ENCODE assay signal across 9 mouse cellular contexts in the genomic region with DNA sequence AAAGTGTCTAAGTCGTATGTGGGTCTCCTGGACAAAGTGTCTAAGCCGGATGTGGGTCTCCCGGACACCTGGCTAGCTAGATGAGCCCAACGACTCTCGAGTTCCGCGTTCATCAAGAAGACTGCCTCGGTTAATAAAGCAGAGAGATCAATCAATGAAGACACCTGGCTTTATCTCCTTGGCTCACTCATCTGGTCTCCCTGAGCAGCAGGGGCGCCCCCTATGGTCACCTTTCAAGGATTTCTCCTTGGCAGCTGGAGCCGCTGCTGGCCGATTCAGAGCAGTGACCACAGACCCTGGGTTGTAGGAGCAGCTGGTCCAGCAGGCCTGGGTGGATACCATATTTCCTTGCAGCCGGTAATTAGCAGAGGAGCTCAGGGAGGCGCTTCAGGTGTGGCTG. TPM values are rescaled to one million over a fixed set of nuclear protein-coding genes. Genes with fewer than 3 reads are reported as not detected.
A peak's percentile ranks its signal among the peaks of the same experiment; 100 is the strongest.
DNase-seq lines count a peak whose midpoint lies in the region; ATAC-seq lines count a peak whose summit lies in the region.
"Had no signal": no experiment of that assay in that cellular context is flagged by ENCODE, and none has a peak within 500 bp of the region (broad histone marks: within the 10 kb centered on the region; RNA-seq: fewer than 3 reads in every experiment).

No protein-coding gene starts in this region.

- peak; percentile 50 for DNase-seq in gastrocnemius, adult 18-20 months (ENCODE audit: low spot score)
- no peak for DNase-seq in gastrocnemius, postnatal 25 days
- DNase-seq in ZHBTc4 (ENCODE audit: low read depth, low spot score): peak; percentile 29
- DNase-seq in thymus, postnatal 0 days (ENCODE audit: low spot score): peak; percentile 53
- no peak for DNase-seq in layer of hippocampus, adult 18-20 months (ENCODE audit: low spot score in 2 of 2)
- no peak for DNase-seq in right cerebral cortex, postnatal 36 days (ENCODE audit: low spot score in 2 of 2)

- H3K36me3 ChIP-seq in heart, embryonic 16.5 days (ENCODE audit: control insufficient read depth, insufficient read depth): no peaks in the 10 kb centered on the region
- no peaks in the 10 kb centered on the region for H3K36me3 ChIP-seq in limb, embryonic 15.5 days

- peak overlapping the region; percentile 28; the same call in 1 of the 2 replicates for H3K9ac ChIP-seq in heart, embryonic 16.5 days (ENCODE audit: low read length)
- no peak overlapping the region for H3K9ac ChIP-seq in limb, embryonic 15.5 days

- H3K4me2 ChIP-seq in heart, embryonic 16.5 days (ENCODE audit: low read depth, low read length): peak overlapping the region; percentile 95
- peak overlapping the region; percentile 100 for H3K4me2 ChIP-seq in limb, embryonic 15.5 days

- H3K9me3 ChIP-seq in heart, embryonic 16.5 days (replicated peaks; ENCODE audit: control insufficient read depth, low read length): no peaks in the 10 kb centered on the region
- no peaks in the 10 kb centered on the region for H3K9me3 ChIP-seq in limb, embryonic 15.5 days

- peak overlapping the region; percentile 58; the same call in 1 of the 2 replicates for H3K4me3 ChIP-seq in heart, embryonic 16.5 days (ENCODE audit: low read length)
- H3K4me3 ChIP-seq in limb, embryonic 15.5 days: peak overlapping the region; percentile 63; the same call in 1 of the 2 replicates

- ATAC-seq in heart, embryonic 16.5 days (replicated peaks; ENCODE audit: extremely low read depth, insufficient read depth, low FRiP score): no peak
- ATAC-seq in limb, embryonic 15.5 days (ENCODE audit: insufficient number of reproducible peaks, low FRiP score, low TSS enrichment, low read depth): no peak

- peaks cover 16% of the 10 kb centered on the region for H3K27me3 ChIP-seq in heart, embryonic 16.5 days (ENCODE audit: control insufficient read depth, insufficient read depth, low read length)
- peaks cover 35% of the 10 kb centered on the region for H3K27me3 ChIP-seq in limb, embryonic 15.5 days

- peak overlapping the region; percentile 20; the same call in 1 of the 2 replicates for H3K27ac ChIP-seq in heart, embryonic 16.5 days (ENCODE audit: low read length)
- no peak overlapping the region for H3K27ac ChIP-seq in limb, embryonic 15.5 days

- WGBS in heart, embryonic 16.5 days: 28% methylated on average over 13 of the region's 13 CpGs
- WGBS in limb, embryonic 15.5 days: 21% methylated on average over 13 of the region's 13 CpGs

- peaks cover 10% of the 10 kb centered on the region for H3K4me1 ChIP-seq in heart, embryonic 16.5 days (ENCODE audit: control insufficient read depth, insufficient read depth, low read length)
- H3K4me1 ChIP-seq in limb, embryonic 15.5 days: peaks cover 28% of the 10 kb centered on the region

RNA-seq across cellular contexts. Expression of gene Slc16a8, which starts 7.8 kb away (rescaled TPM):
- under 1 TPM; 0.53 to 0.69 TPM for total RNA-seq in gastrocnemius, adult 18-20 months (2021)
- total RNA-seq in gastrocnemius, postnatal 25 days (2021): under 1 TPM in 1 of 2 experiments, not detected in 1; 0.20 TPM
- polyA plus RNA-seq in heart, embryonic 16.5 days (2015; fragmentation: Nextera tagmentation; extraction: Ambion mirVana): 0.47 and 0.95 TPM in 2 replicates
- 0.12 and 0.36 TPM in 2 replicates for polyA plus RNA-seq in limb, embryonic 15.5 days (2015; fragmentation: Nextera tagmentation; extraction: Ambion mirVana)
- not detected in 2 replicates for polyA plus RNA-seq in thymus, postnatal 0 days (2015; fragmentation: Nextera tagmentation; extraction: Ambion mirVana)
- total RNA-seq in layer of hippocampus, adult 18-20 months (2021): under 1 TPM; 0.18 to 0.25 TPM
- polyA plus RNA-seq: spleen, adult 2 months had no signal

RNA-seq across cellular contexts. Expression of gene Baiap2l2, which starts 23.0 kb away (rescaled TPM):
- 1 to 10 TPM; 2.3 to 4.5 TPM for total RNA-seq in gastrocnemius, adult 18-20 months (2021)
- total RNA-seq in gastrocnemius, postnatal 25 days (2021): 1 to 10 TPM; 1.6 to 1.9 TPM
- 14.2 and 17.3 TPM in 2 replicates for polyA plus RNA-seq in heart, embryonic 16.5 days (2015; fragmentation: Nextera tagmentation; extraction: Ambion mirVana)
- polyA plus RNA-seq in limb, embryonic 15.5 days (2015; fragmentation: Nextera tagmentation; extraction: Ambion mirVana): 17.2 and 19.7 TPM in 2 replicates
- polyA plus RNA-seq in thymus, postnatal 0 days (2015; fragmentation: Nextera tagmentation; extraction: Ambion mirVana): 0.81 and 0.90 TPM in 2 replicates
- total RNA-seq in layer of hippocampus, adult 18-20 months (2021): 1 to 10 TPM; 1.9 to 4.8 TPM

RNA-seq across cellular contexts. Expression of gene Gm49486, which starts 33.2 kb away (rescaled TPM):
- total RNA-seq in gastrocnemius, adult 18-20 months (2021): under 1 TPM; 0.55 to 0.69 TPM
- total RNA-seq in gastrocnemius, postnatal 25 days (2021): under 1 TPM; 0.23 to 0.54 TPM
- 0.63 and 0.67 TPM in 2 replicates for polyA plus RNA-seq in heart, embryonic 16.5 days (2015; fragmentation: Nextera tagmentation; extraction: Ambion mirVana)
- 1.1 and 1.2 TPM in 2 replicates for polyA plus RNA-seq in limb, embryonic 15.5 days (2015; fragmentation: Nextera tagmentation; extraction: Ambion mirVana)
- 0.07 and 0.35 TPM in 2 replicates for polyA plus RNA-seq in thymus, postnatal 0 days (2015; fragmentation: Nextera tagmentation; extraction: Ambion mirVana)
- under 1 TPM in 1 of 2 experiments, not detected in 1; 0.28 TPM for total RNA-seq in layer of hippocampus, adult 18-20 months (2021)
- polyA plus RNA-seq: spleen, adult 2 months had no signal

RNA-seq across cellular contexts. Expression of gene Pick1, which starts 33.4 kb away (rescaled TPM):
- total RNA-seq in gastrocnemius, adult 18-20 months (2021): 10 to 100 TPM; 33.7 to 34.8 TPM
- 10 to 100 TPM; 24.8 to 28.5 TPM for total RNA-seq in gastrocnemius, postnatal 25 days (2021)
- 36.5 and 37.9 TPM in 2 replicates for polyA plus RNA-seq in heart, embryonic 16.5 days (2015; fragmentation: Nextera tagmentation; extraction: Ambion mirVana)
- 43.8 and 45.8 TPM in 2 replicates for polyA plus RNA-seq in limb, embryonic 15.5 days (2015; fragmentation: Nextera tagmentation; extraction: Ambion mirVana)
- polyA plus RNA-seq in thymus, postnatal 0 days (2015; fragmentation: Nextera tagmentation; extraction: Ambion mirVana): 18.2 and 21.9 TPM in 2 replicates
- total RNA-seq in layer of hippocampus, adult 18-20 months (2021): 10 to 100 TPM; 44.4 to 46.4 TPM

Comparison
In these comparisons a context has a peak if more than half of its experiments do, and no peak if none do; other contexts are left out.
1. DNase-seq: peak in gastrocnemius, adult 18-20 months (single experiment), ZHBTc4 (single experiment) and thymus, postnatal 0 days (single experiment); none in gastrocnemius, postnatal 25 days (single experiment), layer of hippocampus, adult 18-20 months (0 of 2) and right cerebral cortex, postnatal 36 days (0 of 2).